Mouse (Mus musculus): Measurements from ENCODE around the gene Cpn1. TPM values are rescaled to one million over a fixed set of nuclear protein-coding genes. Genes with fewer than 3 reads are reported as not detected.
A peak's percentile ranks its signal among the peaks of the same experiment; 100 is the strongest.
"Not testable (repeated sequence)": the region's sequence is repeated elsewhere in the genome, so short reads cannot be mapped to it uniquely, and the experiment has no call there.

The Cpn1 gene
- polyA plus RNA-seq, 1 experiment = not detected

GRCm38 (mm10) chr19:43961185-43961584 lies 25.2 kb downstream of the Cpn1 start:
- Histone ChIP-seq H3K4me1 (ENCODE audit: control insufficient read depth, insufficient read depth, low read length) (no peaks in the 10 kb centered on the region), H3K27ac (ENCODE audit: control insufficient read depth, insufficient read depth, low read depth, low read length, poor library complexity) (no peak overlapping the region), H3K4me3 (replicated peaks; ENCODE audit: control insufficient read depth, low read depth, low read length) (no peak overlapping the region)
- 80% methylated on average over 2 of the region's 2 CpGs for WGBS
- TF ChIP-seq POLR2A (IDR thresholded peaks at IDR 0.05; ENCODE audit: borderline replicate concordance, control insufficient read depth, low read depth, low read length) (no peak), CTCF (IDR thresholded peaks at IDR 0.05; ENCODE audit: control insufficient read depth, insufficient read depth, low read length) (peak; percentile 37; the same call in 1 of the 2 replicates)

- 79% methylated on average over 11 of the region's 11 CpGs for WGBS
- no peaks in the 10 kb centered on the region for H3K4me1 ChIP-seq (ENCODE audit: control insufficient read depth, insufficient read depth, low read length)
- H3K27ac ChIP-seq (ENCODE audit: control insufficient read depth, insufficient read depth, low read depth, low read length, poor library complexity) = no peak overlapping the region
- TF ChIP-seq POLR2A (IDR thresholded peaks at IDR 0.05; ENCODE audit: borderline replicate concordance, control insufficient read depth, low read depth, low read length) (no peak), CTCF (IDR thresholded peaks at IDR 0.05; ENCODE audit: control insufficient read depth, insufficient read depth, low read length) (no peak)
- H3K4me3 ChIP-seq (replicated peaks; ENCODE audit: control insufficient read depth, low read depth, low read length) = no peak overlapping the region
Observed at GRCm38 (mm10) chr19:43960014-43960413, 26.3 kb downstream of the Cpn1 start.

- WGBS = 19% methylated on average over 2 of the region's 2 CpGs
- TF ChIP-seq POLR2A (IDR thresholded peaks at IDR 0.05; ENCODE audit: borderline replicate concordance, control insufficient read depth, low read depth, low read length) (no peak), CTCF (IDR thresholded peaks at IDR 0.05; ENCODE audit: control insufficient read depth, insufficient read depth, low read length) (peak; percentile 98)
- H3K4me1 ChIP-seq (ENCODE audit: control insufficient read depth, insufficient read depth, low read length) = no peaks in the 10 kb centered on the region
- no peak overlapping the region for H3K4me3 ChIP-seq (replicated peaks; ENCODE audit: control insufficient read depth, low read depth, low read length)
- no peak overlapping the region for H3K27ac ChIP-seq (ENCODE audit: control insufficient read depth, insufficient read depth, low read depth, low read length, poor library complexity)
Observed at GRCm38 (mm10) chr19:43959162-43959561, 27.2 kb downstream of the Cpn1 start.

- Histone ChIP-seq H3K4me1 (ENCODE audit: control insufficient read depth, insufficient read depth, low read length) (no peaks in the 10 kb centered on the region), H3K27ac (ENCODE audit: control insufficient read depth, insufficient read depth, low read depth, low read length, poor library complexity) (no peak overlapping the region), H3K4me3 (replicated peaks; ENCODE audit: control insufficient read depth, low read depth, low read length) (no peak overlapping the region)
- WGBS = 87% methylated on average over 4 of the region's 4 CpGs
- TF ChIP-seq CTCF (IDR thresholded peaks at IDR 0.05; ENCODE audit: control insufficient read depth, insufficient read depth, low read length) = no peak
- TF ChIP-seq POLR2A (IDR thresholded peaks at IDR 0.05; ENCODE audit: borderline replicate concordance, control insufficient read depth, low read depth, low read length) = no peak
Observed at GRCm38 (mm10) chr19:43957881-43958280, 28.5 kb downstream of the Cpn1 start.

- no peak overlapping the region for H3K27ac ChIP-seq (ENCODE audit: control insufficient read depth, insufficient read depth, low read depth, low read length, poor library complexity)
- no peak overlapping the region for H3K4me3 ChIP-seq (replicated peaks; ENCODE audit: control insufficient read depth, low read depth, low read length)
- H3K4me1 ChIP-seq (ENCODE audit: control insufficient read depth, insufficient read depth, low read length) = no peaks in the 10 kb centered on the region
- 65% methylated on average over 4 of the region's 4 CpGs for WGBS
- no peak for TF ChIP-seq POLR2A (IDR thresholded peaks at IDR 0.05; ENCODE audit: borderline replicate concordance, control insufficient read depth, low read depth, low read length)
- TF ChIP-seq CTCF (IDR thresholded peaks at IDR 0.05; ENCODE audit: control insufficient read depth, insufficient read depth, low read length) = no peak
Observed at GRCm38 (mm10) chr19:43957402-43957801, 29.0 kb downstream of the Cpn1 start.

GRCm38 (mm10) chr19:43955266-43955665 lies 31.1 kb downstream of the Cpn1 start:
- Histone ChIP-seq H3K4me1 (ENCODE audit: control insufficient read depth, insufficient read depth, low read length) (no peaks in the 10 kb centered on the region), H3K27ac (ENCODE audit: control insufficient read depth, insufficient read depth, low read depth, low read length, poor library complexity) (no peak overlapping the region), H3K4me3 (replicated peaks; ENCODE audit: control insufficient read depth, low read depth, low read length) (no peak overlapping the region)
- TF ChIP-seq POLR2A (IDR thresholded peaks at IDR 0.05; ENCODE audit: borderline replicate concordance, control insufficient read depth, low read depth, low read length) (no peak), CTCF (IDR thresholded peaks at IDR 0.05; ENCODE audit: control insufficient read depth, insufficient read depth, low read length) (no peak)
- WGBS = 45% methylated on average over 5 of the region's 5 CpGs

- H3K4me1 ChIP-seq (ENCODE audit: control insufficient read depth, insufficient read depth, low read length) = no peaks in the 10 kb centered on the region
- WGBS = 29% methylated on average over 4 of the region's 4 CpGs
- no peak overlapping the region for H3K27ac ChIP-seq (ENCODE audit: control insufficient read depth, insufficient read depth, low read depth, low read length, poor library complexity)
- no peak overlapping the region for H3K4me3 ChIP-seq (replicated peaks; ENCODE audit: control insufficient read depth, low read depth, low read length)
- TF ChIP-seq CTCF (IDR thresholded peaks at IDR 0.05; ENCODE audit: control insufficient read depth, insufficient read depth, low read length) (no peak), POLR2A (IDR thresholded peaks at IDR 0.05; ENCODE audit: borderline replicate concordance, control insufficient read depth, low read depth, low read length) (no peak)
Observed at GRCm38 (mm10) chr19:43954864-43955263, 31.5 kb downstream of the Cpn1 start.

- 90% methylated on average over 8 of the region's 8 CpGs for WGBS
- not testable (repeated sequence) for H3K4me1 ChIP-seq (ENCODE audit: control insufficient read depth, insufficient read depth, low read length); H3K27ac ChIP-seq (ENCODE audit: control insufficient read depth, insufficient read depth, low read depth, low read length, poor library complexity); H3K4me3 ChIP-seq (replicated peaks; ENCODE audit: control insufficient read depth, low read depth, low read length)
Observed at GRCm38 (mm10) chr19:43952936-43953335, 33.4 kb downstream of the Cpn1 start.

- 36% methylated on average over 12 of the region's 12 CpGs for WGBS
- H3K4me3 ChIP-seq (replicated peaks; ENCODE audit: control insufficient read depth, low read depth, low read length) = no peak overlapping the region
- TF ChIP-seq CTCF (IDR thresholded peaks at IDR 0.05; ENCODE audit: control insufficient read depth, insufficient read depth, low read length) = no peak
- no peak for TF ChIP-seq POLR2A (IDR thresholded peaks at IDR 0.05; ENCODE audit: borderline replicate concordance, control insufficient read depth, low read depth, low read length)
- H3K27ac ChIP-seq (ENCODE audit: control insufficient read depth, insufficient read depth, low read depth, low read length, poor library complexity) = no peak overlapping the region
- no peaks in the 10 kb centered on the region for H3K4me1 ChIP-seq (ENCODE audit: control insufficient read depth, insufficient read depth, low read length)
Observed at GRCm38 (mm10) chr19:43949111-43949810, 37.1 kb downstream of the Cpn1 start.
